Mouse (Mus musculus): ENCODE results near the gene Cfdp1.

DNA sequence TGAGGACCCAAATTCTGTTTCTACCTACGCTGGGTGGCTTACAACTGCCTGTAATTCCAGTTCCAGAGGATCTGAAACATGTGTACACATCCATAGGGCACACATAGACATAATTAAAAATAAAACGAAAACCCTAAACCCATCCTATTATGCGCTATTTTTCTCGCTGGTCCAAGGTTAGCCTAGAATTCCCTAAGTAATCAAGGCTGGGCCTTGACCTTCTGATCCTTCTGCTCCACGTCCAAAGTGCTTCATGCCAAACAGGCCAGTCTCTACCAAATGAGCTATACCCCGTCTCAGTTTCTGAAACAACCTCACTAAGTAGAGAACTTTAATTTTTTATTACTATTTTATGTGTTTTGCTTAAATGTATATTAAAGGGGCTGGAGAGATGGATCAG is 78.3 kb downstream of the Cfdp1 start:
- TF ChIP-seq POLR2A (IDR thresholded peaks at IDR 0.05; ENCODE audit: low read depth, low read length) (no peak), CTCF (IDR thresholded peaks at IDR 0.05; ENCODE audit: extremely low read depth, insufficient read depth, insufficient read length, insufficient replicate concordance) (no peak)
